Mouse (Mus musculus) lung, embryonic 14.5 days (tissue): Measurements from ENCODE around the gene Rhbdl3. TPM values are rescaled to one million over a fixed set of nuclear protein-coding genes. Genes with fewer than 3 reads are reported as not detected.

ENCODE experiments used
- ATAC-seq: fragments of 200-750 bp; cut with Nextera tagmentation; 2 replicates; pipeline ENCODE4 v1.8.0; 2017; ENCODE audit warnings: mild to moderate bottlenecking, moderate TSS enrichment, moderate library complexity; ENCODE audit not compliant: insufficient read depth
- DNase-seq: peaks from one replicate; pipeline ENCODE4 v3.0.0-alpha.2; 2015
- H3K27ac ChIP-seq: fragments of 300-500 bp; sonication (generic); 2 replicates; pipeline ENCODE4 v1.5.1; 2014; ENCODE audit warnings: low read depth, mild to moderate bottlenecking, moderate library complexity
- H3K27me3 ChIP-seq: fragments of 300-500 bp; sonication (generic); 2 replicates; pipeline ENCODE4 v1.6.1; 2014; ENCODE audit warnings: low read length, control low read depth; ENCODE audit not compliant: insufficient read depth
- H3K36me3 ChIP-seq: fragments of 300-500 bp; sonication (generic); 2 replicates; pipeline ENCODE4 v1.6.1; 2014; ENCODE audit warnings: control low read depth; ENCODE audit not compliant: insufficient read depth
- H3K4me1 ChIP-seq: fragments of 300-500 bp; sonication (generic); 2 replicates; pipeline ENCODE4 v1.6.1; 2014; ENCODE audit warnings: antibody characterized with exemption, control low read depth; ENCODE audit not compliant: insufficient read depth
- H3K4me2 ChIP-seq: fragments of 300-500 bp; sonication (generic); 2 replicates; pipeline ENCODE4 v1.6.1; 2014; ENCODE audit warnings: mild to moderate bottlenecking
- H3K4me3 ChIP-seq: fragments of 300-500 bp; sonication (generic); 2 replicates; pipeline ENCODE4 v1.5.1; 2014; ENCODE audit warnings: low read depth, low read length
- H3K9ac ChIP-seq: fragments of 300-500 bp; sonication (generic); 2 replicates; pipeline ENCODE4 v1.6.1; 2014
- H3K9me3 ChIP-seq: fragments of 300-500 bp; sonication (generic); 2 replicates; pipeline ENCODE4 v1.6.1; 2016; ENCODE audit warnings: low read depth, low read length, control low read depth
- CTCF ChIP-seq: IDR thresholded peaks from 2 replicates; pipeline ENCODE4 v1.5.1; 2016; ENCODE audit warnings: antibody characterized with exemption, low read depth
- WGBS: fragments of 180-500 bp; shearing (Covaris S2); extraction: QIAGEN DNeasy Blood & Tissue Kit; methylation state at CpG from one replicate; pipeline ENCODE4 v1.1.7; 2014; 5-methylcytosine and 5-hydroxymethylcytosine counted together
- polyA plus RNA-seq: library from polyadenylated mRNA; unstranded; fragments of >200 nt; fragmentation: Nextera tagmentation; extraction: Ambion mirVana; gene quantifications from 2 replicates; pipeline ENCODE4 v1.2.1, GENCODE M21; 2014

The Rhbdl3 gene
- polyA plus RNA-seq, 1 experiment from 2014 or later: 1.5 TPM

DNA sequence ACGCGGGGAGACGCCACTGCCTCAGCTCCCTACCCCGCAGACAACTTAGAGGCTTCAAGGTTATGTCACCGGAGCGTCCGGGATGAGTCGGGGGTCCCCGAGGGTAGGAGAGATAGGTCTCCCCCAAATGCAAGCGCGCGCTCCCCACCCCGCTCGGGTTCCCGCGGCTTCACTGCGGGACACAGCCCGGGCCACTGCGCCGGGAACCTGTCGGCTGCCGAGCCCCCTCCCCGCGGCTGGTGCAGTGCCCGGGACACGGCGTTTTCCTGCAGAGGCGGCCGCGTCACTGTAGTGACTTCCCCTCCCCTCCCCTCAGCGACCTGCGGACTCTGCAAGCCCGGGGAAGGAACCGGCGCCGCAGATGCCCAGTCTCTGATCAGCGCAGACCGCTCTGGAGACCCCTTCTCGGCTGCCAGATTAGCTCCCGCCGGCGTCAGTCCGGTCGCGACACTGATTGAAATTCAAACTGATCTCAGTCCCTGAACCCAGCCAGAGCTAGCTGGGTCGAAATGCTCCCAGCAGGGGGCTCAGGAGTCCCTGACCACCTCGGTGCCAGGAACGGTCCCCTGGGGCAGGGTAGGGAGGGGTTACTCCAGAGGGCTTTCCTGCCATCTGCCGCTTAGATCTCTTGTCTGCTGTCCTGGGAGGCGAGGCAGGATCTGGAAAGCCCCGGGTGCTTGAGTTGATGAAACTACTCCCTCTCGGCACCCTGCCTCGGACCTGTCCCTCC lies 769 bp downstream of the Rhbdl3 start:
- H3K27ac ChIP-seq: no peak overlapping the region
- under 1% methylated on average over 53 of the region's 53 CpGs for WGBS
- peak; percentile 58 for TF ChIP-seq CTCF

DNA sequence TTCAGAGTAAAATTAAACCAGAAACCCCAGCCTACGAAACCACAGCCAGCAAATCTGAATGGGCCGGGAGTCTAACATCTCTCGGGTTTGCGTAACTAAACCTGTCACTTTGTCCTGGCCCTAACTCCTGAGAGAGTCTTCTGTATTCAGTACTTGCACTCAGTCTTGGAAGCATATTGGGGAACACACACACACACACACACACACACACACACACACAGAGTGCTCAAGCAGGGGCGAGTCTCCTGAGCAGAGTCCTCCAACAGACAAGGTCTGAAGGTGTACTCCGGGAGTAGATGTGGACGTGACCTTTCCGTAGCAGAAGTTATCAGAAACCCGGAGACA lies 1.3 kb downstream of the Rhbdl3 start:
- Histone ChIP-seq H3K27ac (no peak overlapping the region), H3K36me3 (no peaks in the 10 kb centered on the region), H3K9me3 (no peaks in the 10 kb centered on the region), H3K9ac (no peak overlapping the region), H3K4me1 (peaks cover 15% of the 10 kb centered on the region), H3K4me3 (peak overlapping the region; percentile 63), H3K27me3 (peaks cover 39% of the 10 kb centered on the region), H3K4me2 (peak overlapping the region; percentile 99)
- TF ChIP-seq CTCF: no peak
- 2% methylated on average over 9 of the region's 9 CpGs for WGBS
- DNase-seq (no peak), ATAC-seq (no peak)

More for the DNA sequence above, 769 bp downstream of the Rhbdl3 start:
- H3K9ac ChIP-seq: peak overlapping the region; percentile 52
- H3K4me2 ChIP-seq: peak overlapping the region; percentile 99
- H3K36me3 ChIP-seq: no peaks in the 10 kb centered on the region
- peaks cover 15% of the 10 kb centered on the region for H3K4me1 ChIP-seq
- no peaks in the 10 kb centered on the region for H3K9me3 ChIP-seq
- peak overlapping the region; percentile 63 for H3K4me3 ChIP-seq
- peak; percentile 45 for ATAC-seq
- DNase-seq: peak; percentile 78
- H3K27me3 ChIP-seq: peaks cover 39% of the 10 kb centered on the region

GRCm38 (mm10) chr11:80302536-80302935 lies 1.8 kb downstream of the Rhbdl3 start:
- no peak for TF ChIP-seq CTCF
- Histone ChIP-seq H3K4me2 (peak overlapping the region; percentile 99), H3K27me3 (peaks cover 39% of the 10 kb centered on the region), H3K27ac (no peak overlapping the region), H3K36me3 (no peaks in the 10 kb centered on the region), H3K4me3 (peak overlapping the region; percentile 63; the same call in 1 of the 2 replicates), H3K9ac (no peak overlapping the region), H3K4me1 (peaks cover 15% of the 10 kb centered on the region), H3K9me3 (no peaks in the 10 kb centered on the region)
- ATAC-seq (peak; percentile 59; the same call in 1 of the 2 replicates), DNase-seq (peak; percentile 90)
- 2% methylated on average over 11 of the region's 11 CpGs for WGBS

GRCm38 (mm10) chr11:80303746-80304145 lies 3.0 kb downstream of the Rhbdl3 start:
- H3K27ac ChIP-seq: no peak overlapping the region
- H3K4me3 ChIP-seq: no peak overlapping the region
- ATAC-seq (no peak), DNase-seq (no peak)
- no peak overlapping the region for H3K4me2 ChIP-seq
- H3K36me3 ChIP-seq: no peaks in the 10 kb centered on the region
- WGBS: 79% methylated on average over 3 of the region's 3 CpGs
- peaks cover 15% of the 10 kb centered on the region for H3K4me1 ChIP-seq
- peaks cover 36% of the 10 kb centered on the region for H3K27me3 ChIP-seq
- H3K9me3 ChIP-seq: no peaks in the 10 kb centered on the region
- no peak for TF ChIP-seq CTCF
- H3K9ac ChIP-seq: no peak overlapping the region

- no peaks in the 10 kb centered on the region for H3K9me3 ChIP-seq
- H3K27ac ChIP-seq: no peak overlapping the region
- TF ChIP-seq CTCF: no peak
- H3K4me1 ChIP-seq: peaks cover 11% of the 10 kb centered on the region
- no peaks in the 10 kb centered on the region for H3K36me3 ChIP-seq
- no peak overlapping the region for H3K4me2 ChIP-seq
- peaks cover 25% of the 10 kb centered on the region for H3K27me3 ChIP-seq
- no peak overlapping the region for H3K9ac ChIP-seq
- ATAC-seq: no peak
- no peak for DNase-seq
- WGBS: 74% methylated on average over 10 of the region's 10 CpGs
- no peak overlapping the region for H3K4me3 ChIP-seq
Measured at GRCm38 (mm10) chr11:80304846-80305245, 4.1 kb downstream of the Rhbdl3 start.

- no peak for ATAC-seq
- 45% methylated on average over 6 of the region's 6 CpGs for WGBS
- H3K36me3 ChIP-seq: no peaks in the 10 kb centered on the region
- H3K9ac ChIP-seq: no peak overlapping the region
- H3K4me1 ChIP-seq: no peaks in the 10 kb centered on the region
- H3K4me2 ChIP-seq: no peak overlapping the region
- H3K9me3 ChIP-seq: no peaks in the 10 kb centered on the region
- H3K27me3 ChIP-seq: no peaks in the 10 kb centered on the region
- no peak overlapping the region for H3K4me3 ChIP-seq
- no peak for TF ChIP-seq CTCF
- no peak for DNase-seq
- no peak overlapping the region for H3K27ac ChIP-seq
Measured at GRCm38 (mm10) chr11:80308537-80308936, 7.8 kb downstream of the Rhbdl3 start.

GRCm38 (mm10) chr11:80311271-80311670 lies 10.6 kb downstream of the Rhbdl3 start:
- no peak for TF ChIP-seq CTCF
- H3K36me3 ChIP-seq: no peaks in the 10 kb centered on the region
- H3K9me3 ChIP-seq: no peaks in the 10 kb centered on the region
- DNase-seq (peak; percentile 5), ATAC-seq (no peak)
- H3K9ac ChIP-seq: no peak overlapping the region
- H3K27ac ChIP-seq: no peak overlapping the region
- no peaks in the 10 kb centered on the region for H3K27me3 ChIP-seq
- no peak overlapping the region for H3K4me3 ChIP-seq
- no peaks in the 10 kb centered on the region for H3K4me1 ChIP-seq
- H3K4me2 ChIP-seq: no peak overlapping the region
- WGBS: 74% methylated on average over 4 of the region's 4 CpGs
